Mouse (Mus musculus): ENCODE measurements around the gene Rasip1.

Rasip1 gene

GRCm38 (mm10) chr7:45627261-45627660 is at the start of gene Rasip1:
Gene Rasip1, plus strand, starts transcription at chr7:45627488.
- Histone ChIP-seq H3K36me3 (ENCODE audit: control insufficient read depth, insufficient read depth, low read length, poor library complexity, severe bottlenecking) (no peaks in the 10 kb centered on the region), H3K27me3 (ENCODE audit: control insufficient read depth, insufficient read depth, low read length, poor library complexity, severe bottlenecking) (no peaks in the 10 kb centered on the region)
- DNase-seq (ENCODE audit: low read depth, low spot score), result no peak

DNA sequence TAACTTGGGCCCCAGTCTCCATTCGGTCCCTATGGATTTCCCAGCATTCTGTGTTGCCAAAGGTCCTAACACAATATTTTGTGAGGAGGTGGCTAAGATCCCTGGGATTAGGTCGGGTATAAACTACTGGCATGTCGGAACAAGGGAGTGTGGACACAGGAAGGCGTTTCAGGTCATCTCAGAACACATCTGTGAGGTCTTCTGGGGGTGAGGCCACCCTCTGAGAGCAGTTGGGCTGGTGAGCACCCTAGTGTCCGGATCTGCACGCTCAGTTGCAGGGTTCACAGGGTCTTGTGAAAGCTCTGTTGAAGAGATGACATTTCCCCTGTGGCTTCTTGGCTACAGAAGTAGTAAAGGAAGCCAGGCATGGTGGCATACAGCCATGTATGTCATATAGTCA is 41.4 kb upstream of the Rasip1 start:
- no peak for DNase-seq (ENCODE audit: low read depth, low spot score)
- Histone ChIP-seq H3K27me3 (ENCODE audit: control insufficient read depth, insufficient read depth, low read length, poor library complexity, severe bottlenecking) (no peaks in the 10 kb centered on the region), H3K36me3 (ENCODE audit: control insufficient read depth, insufficient read depth, low read length, poor library complexity, severe bottlenecking) (peaks cover 3% of the 10 kb centered on the region; the same call in 1 of the 2 replicates)

DNA sequence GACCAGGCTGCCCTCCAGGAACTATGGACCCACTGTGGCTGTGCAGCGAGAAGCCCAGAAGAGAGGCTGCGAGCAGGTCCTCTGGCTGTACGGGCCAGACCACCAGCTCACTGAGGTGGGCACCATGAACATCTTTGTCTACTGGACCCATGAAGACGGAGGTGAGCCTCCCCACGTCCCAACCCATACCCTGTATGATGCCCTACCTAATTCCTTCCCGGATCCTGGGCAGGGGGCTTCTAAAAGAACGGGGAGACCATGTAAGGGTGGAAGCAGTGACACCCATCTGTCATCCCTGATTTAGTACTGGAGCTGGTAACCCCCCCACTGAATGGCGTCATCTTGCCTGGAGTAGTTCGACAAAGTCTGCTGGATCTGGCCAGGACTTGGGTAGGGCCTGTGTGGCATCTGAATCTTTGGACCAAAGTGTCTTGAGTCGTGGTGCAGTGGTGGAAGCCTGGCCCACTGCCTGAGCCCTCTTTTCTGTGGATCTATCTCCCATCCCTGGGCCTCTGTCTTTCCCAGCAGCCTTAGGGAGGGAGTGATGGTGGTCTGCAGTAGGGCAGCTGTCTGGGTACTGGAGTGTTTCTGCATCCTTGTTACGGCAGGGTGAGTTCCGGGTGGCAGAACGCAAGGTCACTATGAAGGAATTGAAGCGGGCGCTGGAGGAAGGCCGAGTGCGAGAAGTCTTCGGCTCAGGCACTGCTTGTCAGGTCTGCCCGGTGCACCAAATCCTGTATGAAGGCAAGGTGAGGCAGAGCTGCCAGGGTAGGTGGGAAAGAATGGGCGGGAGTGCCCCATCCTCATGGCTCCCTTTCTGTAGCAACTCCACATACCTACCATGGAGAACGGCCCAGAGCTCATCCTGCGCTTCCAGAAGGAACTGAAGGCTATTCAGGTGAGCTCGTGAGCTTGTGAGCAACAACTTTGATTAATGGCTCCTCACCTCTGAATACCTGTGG is 39.4 kb upstream of the Rasip1 start:
- Histone ChIP-seq H3K27me3 (ENCODE audit: control insufficient read depth, insufficient read depth, low read length, poor library complexity, severe bottlenecking) (no peaks in the 10 kb centered on the region), H3K36me3 (ENCODE audit: control insufficient read depth, insufficient read depth, low read length, poor library complexity, severe bottlenecking) (peaks cover 1% of the 10 kb centered on the region; the same call in 1 of the 2 replicates)
- DNase-seq (ENCODE audit: low read depth, low spot score), result no peak

DNA sequence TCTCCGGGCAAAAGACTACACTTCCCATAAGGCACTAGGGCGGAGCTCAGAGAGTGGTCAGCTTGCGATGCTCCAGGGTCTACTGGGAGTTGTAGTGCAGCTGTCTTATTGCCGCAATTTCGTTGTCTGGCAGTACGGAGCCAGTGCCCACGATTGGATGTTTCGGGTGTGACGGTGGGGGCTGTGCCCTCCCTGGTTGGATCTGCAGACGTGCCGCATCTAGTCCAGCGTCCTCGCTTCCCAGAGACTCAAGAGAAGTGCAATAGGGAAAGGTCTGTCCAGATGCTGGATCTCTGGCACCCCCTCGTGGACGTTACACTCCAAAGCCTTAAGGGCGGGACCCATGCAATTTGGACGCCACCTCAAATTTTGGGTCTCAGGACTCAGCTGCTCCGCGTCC is 38.1 kb upstream of the Rasip1 start:
- H3K36me3 ChIP-seq (ENCODE audit: control insufficient read depth, insufficient read depth, low read length, poor library complexity, severe bottlenecking), result peaks cover 1% of the 10 kb centered on the region; the same call in 1 of the 2 replicates
- peak; percentile 86 for DNase-seq (ENCODE audit: low read depth, low spot score)
- H3K27me3 ChIP-seq (ENCODE audit: control insufficient read depth, insufficient read depth, low read length, poor library complexity, severe bottlenecking), result no peaks in the 10 kb centered on the region

DNA sequence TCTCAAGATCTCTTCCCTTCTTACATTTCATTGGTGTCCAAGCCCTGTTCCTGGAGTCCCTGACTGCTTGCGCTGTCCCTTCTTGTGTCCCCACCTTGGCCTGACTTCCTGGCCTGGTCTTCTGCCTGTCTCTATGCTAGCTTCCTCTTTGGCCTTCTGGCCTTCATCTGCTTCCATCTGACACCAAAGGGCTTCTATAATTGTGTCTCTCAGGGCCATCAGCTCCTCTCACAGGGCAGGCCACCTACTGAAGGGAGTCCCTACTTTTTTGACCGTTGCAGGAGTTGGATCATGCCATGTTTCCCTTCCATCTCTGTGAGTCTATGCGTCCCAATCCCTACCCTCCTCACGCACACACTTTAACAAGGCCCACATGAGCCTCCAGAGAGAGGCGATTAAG is 37.4 kb upstream of the Rasip1 start:
- peaks cover 1% of the 10 kb centered on the region; the same call in 1 of the 2 replicates for H3K36me3 ChIP-seq (ENCODE audit: control insufficient read depth, insufficient read depth, low read length, poor library complexity, severe bottlenecking)
- H3K27me3 ChIP-seq (ENCODE audit: control insufficient read depth, insufficient read depth, low read length, poor library complexity, severe bottlenecking), result no peaks in the 10 kb centered on the region
- DNase-seq (ENCODE audit: low read depth, low spot score), result no peak

DNA sequence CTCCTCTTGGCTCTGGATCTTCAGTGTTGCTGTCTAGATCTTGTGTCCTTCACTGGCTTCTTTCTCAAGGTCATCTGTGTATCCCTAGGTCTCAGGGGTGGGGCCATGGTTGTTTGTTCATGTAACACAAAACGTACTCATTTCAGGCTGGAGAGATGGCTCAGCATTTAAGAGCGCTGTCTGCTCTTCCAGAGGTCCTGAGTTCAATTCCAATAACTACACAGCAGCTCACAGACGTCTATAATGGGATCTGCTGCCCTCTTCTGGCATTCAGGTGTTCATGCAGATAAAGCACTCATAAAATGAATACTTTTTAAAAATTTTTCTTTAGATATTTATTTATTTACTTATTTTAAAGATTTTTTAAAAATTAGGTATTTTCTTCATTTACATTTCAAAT is 36.4 kb upstream of the Rasip1 start:
- peak; percentile 59 for DNase-seq (ENCODE audit: low read depth, low spot score)

DNA sequence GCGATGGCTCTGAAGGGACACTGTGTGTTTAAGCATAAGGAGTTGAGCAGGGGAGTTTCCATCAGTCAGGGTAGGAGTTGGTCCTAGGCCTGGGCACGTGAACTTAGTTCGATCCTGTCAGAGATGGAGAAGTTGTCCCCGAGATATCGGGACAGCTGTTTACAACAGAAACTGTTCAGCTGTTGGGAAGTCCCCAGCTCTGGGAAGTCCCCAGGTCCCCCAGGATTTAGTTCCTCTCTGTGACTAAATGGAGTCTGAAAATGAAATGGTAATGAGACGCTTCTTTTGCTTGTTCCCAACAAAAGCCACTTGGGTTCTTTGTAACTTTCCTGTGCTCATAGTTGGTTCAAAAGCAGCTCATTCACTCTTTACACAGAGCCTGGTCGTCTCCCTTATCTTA is 35.4 kb upstream of the Rasip1 start:
- peak; percentile 90 for DNase-seq (ENCODE audit: low read depth, low spot score)
- no peaks in the 10 kb centered on the region for H3K27me3 ChIP-seq (ENCODE audit: control insufficient read depth, insufficient read depth, low read length, poor library complexity, severe bottlenecking)
- H3K36me3 ChIP-seq (ENCODE audit: control insufficient read depth, insufficient read depth, low read length, poor library complexity, severe bottlenecking), result no peaks in the 10 kb centered on the region

More for the DNA sequence above, 36.4 kb upstream of the Rasip1 start:
- Histone ChIP-seq H3K36me3 (ENCODE audit: control insufficient read depth, insufficient read depth, low read length, poor library complexity, severe bottlenecking) (no peaks in the 10 kb centered on the region), H3K27me3 (ENCODE audit: control insufficient read depth, insufficient read depth, low read length, poor library complexity, severe bottlenecking) (no peaks in the 10 kb centered on the region)

GRCm38 (mm10) chr7:45593118-45593815 is 34.0 kb upstream of the Rasip1 start:
- peak; percentile 88 for DNase-seq (ENCODE audit: low read depth, low spot score)
- no peaks in the 10 kb centered on the region for H3K36me3 ChIP-seq (ENCODE audit: control insufficient read depth, insufficient read depth, low read length, poor library complexity, severe bottlenecking)

DNA sequence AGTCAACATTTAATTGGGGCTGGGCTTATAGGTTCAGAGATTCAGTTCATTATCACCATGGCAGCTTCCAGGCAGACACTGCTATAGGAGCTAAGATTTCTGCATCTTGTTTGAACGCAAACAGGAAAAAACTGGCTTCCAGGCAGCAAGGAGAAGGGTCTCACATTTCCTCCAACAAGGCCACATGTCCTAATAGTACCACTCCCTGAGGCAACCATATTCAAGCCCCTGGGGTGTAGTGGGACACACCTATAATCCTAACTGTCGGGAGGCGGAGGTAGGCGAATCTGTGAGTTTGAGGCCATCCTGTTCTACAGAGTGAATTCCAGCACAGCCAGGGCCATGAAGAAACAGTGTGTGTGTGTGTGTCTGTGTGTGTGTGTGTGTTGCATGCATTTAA is 32.1 kb upstream of the Rasip1 start:
- DNase-seq (ENCODE audit: low read depth, low spot score), result no peak
- Histone ChIP-seq H3K36me3 (ENCODE audit: control insufficient read depth, insufficient read depth, low read length, poor library complexity, severe bottlenecking) (no peaks in the 10 kb centered on the region), H3K27me3 (ENCODE audit: control insufficient read depth, insufficient read depth, low read length, poor library complexity, severe bottlenecking) (no peaks in the 10 kb centered on the region)

More at GRCm38 (mm10) chr7:45593118-45593815, 34.0 kb upstream of the Rasip1 start:
- no peaks in the 10 kb centered on the region for H3K27me3 ChIP-seq (ENCODE audit: control insufficient read depth, insufficient read depth, low read length, poor library complexity, severe bottlenecking)

GRCm38 (mm10) chr7:45596107-45596506 is 31.2 kb upstream of the Rasip1 start:
- no peaks in the 10 kb centered on the region for H3K36me3 ChIP-seq (ENCODE audit: control insufficient read depth, insufficient read depth, low read length, poor library complexity, severe bottlenecking)
- no peaks in the 10 kb centered on the region for H3K27me3 ChIP-seq (ENCODE audit: control insufficient read depth, insufficient read depth, low read length, poor library complexity, severe bottlenecking)
- no peak for DNase-seq (ENCODE audit: low read depth, low spot score)

DNA sequence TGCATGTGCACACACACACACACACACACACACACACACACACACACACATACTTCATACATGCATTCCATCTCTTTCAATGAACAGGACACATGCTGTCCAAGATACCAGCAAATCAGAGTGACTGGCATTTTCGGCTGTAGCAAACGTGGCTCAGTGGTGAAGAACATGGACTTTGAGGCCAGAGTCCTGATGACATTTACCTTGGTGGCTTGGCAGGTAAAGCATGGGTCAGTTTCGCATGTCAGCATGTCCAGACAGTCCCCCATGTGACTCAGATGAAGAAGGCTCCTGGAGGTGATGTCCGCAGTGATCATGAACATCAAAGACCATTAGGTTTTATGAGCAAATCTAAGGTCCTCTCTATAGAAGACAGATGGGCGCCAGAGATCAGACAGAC is 30.3 kb upstream of the Rasip1 start:
- Histone ChIP-seq H3K27me3 (ENCODE audit: control insufficient read depth, insufficient read depth, low read length, poor library complexity, severe bottlenecking) (no peaks in the 10 kb centered on the region), H3K36me3 (ENCODE audit: control insufficient read depth, insufficient read depth, low read length, poor library complexity, severe bottlenecking) (no peaks in the 10 kb centered on the region)
- DNase-seq (ENCODE audit: low read depth, low spot score), result no peak

DNA sequence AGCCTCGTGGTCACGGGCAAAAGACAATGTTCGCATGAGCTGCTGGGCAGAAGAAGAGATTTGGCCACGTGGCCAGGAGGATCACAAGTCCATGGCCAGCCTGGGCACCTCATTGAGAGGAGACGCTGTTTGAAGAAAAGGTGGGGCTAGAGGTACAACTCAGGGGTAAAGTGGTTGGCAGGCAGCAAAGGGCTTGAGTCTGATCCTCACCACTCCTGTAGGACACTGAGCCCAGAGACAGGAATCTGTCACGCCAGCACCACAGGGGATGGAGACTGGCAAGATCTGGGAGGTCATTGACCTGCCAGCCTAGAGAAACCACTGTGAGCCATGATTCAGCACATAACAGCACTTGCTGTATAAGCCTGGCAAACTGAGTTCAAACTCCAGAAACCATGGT is 29.8 kb upstream of the Rasip1 start:
- H3K36me3 ChIP-seq (ENCODE audit: control insufficient read depth, insufficient read depth, low read length, poor library complexity, severe bottlenecking), result no peaks in the 10 kb centered on the region
- no peaks in the 10 kb centered on the region for H3K27me3 ChIP-seq (ENCODE audit: control insufficient read depth, insufficient read depth, low read length, poor library complexity, severe bottlenecking)
- no peak for DNase-seq (ENCODE audit: low read depth, low spot score)

GRCm38 (mm10) chr7:45598960-45599879 is 28.1 kb upstream of the Rasip1 start:
- Histone ChIP-seq H3K36me3 (ENCODE audit: control insufficient read depth, insufficient read depth, low read length, poor library complexity, severe bottlenecking) (no peaks in the 10 kb centered on the region), H3K27me3 (ENCODE audit: control insufficient read depth, insufficient read depth, low read length, poor library complexity, severe bottlenecking) (no peaks in the 10 kb centered on the region; the same call in 1 of the 2 replicates)
- no peak for DNase-seq (ENCODE audit: low read depth, low spot score)

- DNase-seq (ENCODE audit: low read depth, low spot score), result no peak
- Histone ChIP-seq H3K27me3 (ENCODE audit: control insufficient read depth, insufficient read depth, low read length, poor library complexity, severe bottlenecking) (no peaks in the 10 kb centered on the region; the same call in 1 of the 2 replicates), H3K36me3 (ENCODE audit: control insufficient read depth, insufficient read depth, low read length, poor library complexity, severe bottlenecking) (no peaks in the 10 kb centered on the region)
These were observed 21.5 kb upstream of the Rasip1 start for GRCm38 (mm10) chr7:45605704-45606289.

Data from splenic B cell, adult 2 months (primary cell).